Mouse (Mus musculus) cerebellum, adult 8-10 months (tissue): Measurements from ENCODE around the gene Tnfrsf9.
A peak's percentile ranks its signal among the peaks of the same experiment; 100 is the strongest.

Experiments
- DNase-seq: peaks from one replicate; pipeline ENCODE4 v3.0.0; 2022

Tnfrsf9 gene

GRCm38 (mm10) chr4:150937293-150938062 is 23.1 kb downstream of the Tnfrsf9 start:
- peak; percentile 45 for DNase-seq

- DNase-seq = no peak
These were observed 23.7 kb downstream of the Tnfrsf9 start for GRCm38 (mm10) chr4:150938063-150938452.

- DNase-seq = no peak
These were observed 25.8 kb downstream of the Tnfrsf9 start for GRCm38 (mm10) chr4:150939991-150940651.

- no peak for DNase-seq
These were observed 30.3 kb downstream of the Tnfrsf9 start for GRCm38 (mm10) chr4:150944707-150945106.

- DNase-seq = no peak
These were observed 36.6 kb downstream of the Tnfrsf9 start for GRCm38 (mm10) chr4:150950972-150951371.

- no peak for DNase-seq
These were observed 42.2 kb downstream of the Tnfrsf9 start for GRCm38 (mm10) chr4:150956369-150957105.

GRCm38 (mm10) chr4:150957106-150957458 is 42.7 kb downstream of the Tnfrsf9 start:
- DNase-seq = no peak

GRCm38 (mm10) chr4:150958536-150958935 is 44.2 kb downstream of the Tnfrsf9 start:
- DNase-seq = no peak

GRCm38 (mm10) chr4:150962231-150962630 is 47.9 kb downstream of the Tnfrsf9 start:
- no peak for DNase-seq

- DNase-seq = no peak
These were observed 49.3 kb downstream of the Tnfrsf9 start for GRCm38 (mm10) chr4:150963711-150964110.

GRCm38 (mm10) chr4:150964635-150965554 is 50.5 kb downstream of the Tnfrsf9 start:
- peak; percentile 73 for DNase-seq

- no peak for DNase-seq
These were observed 51.2 kb downstream of the Tnfrsf9 start for GRCm38 (mm10) chr4:150965555-150965951.

GRCm38 (mm10) chr4:150966556-150966955 is 52.2 kb downstream of the Tnfrsf9 start:
- DNase-seq = peak; percentile 52

GRCm38 (mm10) chr4:150968956-150969355 is 54.6 kb downstream of the Tnfrsf9 start:
- DNase-seq = no peak

GRCm38 (mm10) chr4:150973264-150973663 is 58.9 kb downstream of the Tnfrsf9 start:
- DNase-seq = no peak

GRCm38 (mm10) chr4:150975145-150975544 is 60.8 kb downstream of the Tnfrsf9 start:
- no peak for DNase-seq

- DNase-seq = no peak
These were observed 64.0 kb downstream of the Tnfrsf9 start for GRCm38 (mm10) chr4:150978156-150978910.

- DNase-seq = no peak
These were observed 65.1 kb downstream of the Tnfrsf9 start for GRCm38 (mm10) chr4:150979455-150979854.

GRCm38 (mm10) chr4:150980153-150980552 is 65.8 kb downstream of the Tnfrsf9 start:
- no peak for DNase-seq

GRCm38 (mm10) chr4:150990148-150990547 is 75.8 kb downstream of the Tnfrsf9 start:
- DNase-seq = no peak
